Mouse (Mus musculus): ENCODE results near the gene Pgm3. TPM values are rescaled to one million over a fixed set of nuclear protein-coding genes. Genes with fewer than 3 reads are reported as not detected.

Gene Pgm3
- polyA plus RNA-seq, 1 experiment from 2014 or later: 25.7 TPM

DNA sequence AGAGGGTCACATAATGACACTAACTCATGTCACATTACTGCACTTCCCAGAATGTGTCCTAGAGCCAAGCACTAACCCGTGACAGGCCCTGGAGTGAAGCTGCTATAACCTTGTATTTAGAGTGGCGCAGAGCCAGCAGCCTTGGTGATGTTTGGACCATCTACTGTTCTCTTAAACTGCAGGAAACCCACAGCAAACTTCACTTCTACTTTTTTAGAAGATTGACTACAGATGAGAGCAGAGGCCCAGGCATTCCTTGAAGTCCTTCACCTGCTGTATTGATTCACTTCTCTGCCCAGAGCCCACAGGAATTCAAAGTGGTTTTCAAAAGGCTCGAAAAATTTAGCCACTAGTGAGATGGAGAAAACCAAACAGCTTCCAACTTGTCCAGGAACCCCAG, 11.1 kb downstream of the Pgm3 start:
- WGBS: 82% methylated on average over 3 of the region's 3 CpGs
- no peak for ATAC-seq (ENCODE audit: insufficient number of reproducible peaks, low FRiP score)
- no peaks in the 10 kb centered on the region for H3K27me3 ChIP-seq (replicated peaks)

DNA sequence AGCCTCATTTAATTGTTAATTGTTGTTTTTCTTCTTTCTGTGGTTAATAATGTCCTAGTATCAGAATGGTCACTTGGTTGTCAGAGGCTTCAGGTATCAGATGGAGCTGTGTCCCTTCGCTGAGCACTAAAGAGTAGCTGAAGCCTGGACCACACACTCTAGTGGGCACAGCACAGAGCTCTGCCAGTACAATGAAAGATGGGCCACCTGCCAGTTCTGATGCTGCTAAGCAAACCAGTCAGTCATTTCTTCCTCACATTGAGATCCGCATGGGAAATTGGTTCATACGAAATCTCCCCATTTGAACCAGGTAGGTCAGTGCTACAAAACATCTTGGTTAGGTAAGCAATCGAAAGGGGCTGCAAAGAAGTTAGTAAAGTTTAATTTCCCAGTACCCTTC, 17.0 kb downstream of the Pgm3 start:
- H3K9ac ChIP-seq: no peak overlapping the region
- H3K4me2 ChIP-seq: no peak overlapping the region
- H3K27me3 ChIP-seq (replicated peaks): no peaks in the 10 kb centered on the region
- peaks cover 66% of the 10 kb centered on the region for H3K36me3 ChIP-seq
- H3K9me3 ChIP-seq (replicated peaks): no peaks in the 10 kb centered on the region
- H3K4me3 ChIP-seq: no peak overlapping the region
- H3K4me1 ChIP-seq (replicated peaks): no peaks in the 10 kb centered on the region
- H3K27ac ChIP-seq (ENCODE audit: poor library complexity, severe bottlenecking): no peak overlapping the region
- WGBS: 86% methylated on average over 4 of the region's 4 CpGs
- ATAC-seq (ENCODE audit: insufficient number of reproducible peaks, low FRiP score): no peak

More for the DNA sequence above, 11.1 kb downstream of the Pgm3 start:
- Histone ChIP-seq H3K4me3 (no peak overlapping the region), H3K36me3 (peaks cover 85% of the 10 kb centered on the region), H3K9ac (no peak overlapping the region), H3K4me2 (no peak overlapping the region), H3K4me1 (replicated peaks) (no peaks in the 10 kb centered on the region), H3K27ac (ENCODE audit: poor library complexity, severe bottlenecking) (no peak overlapping the region), H3K9me3 (replicated peaks) (no peaks in the 10 kb centered on the region)

GRCm38 (mm10) chr9:86553886-86554285, 17.8 kb downstream of the Pgm3 start:
- Histone ChIP-seq H3K9ac (no peak overlapping the region), H3K36me3 (peaks cover 64% of the 10 kb centered on the region), H3K4me2 (no peak overlapping the region), H3K27me3 (replicated peaks) (no peaks in the 10 kb centered on the region), H3K9me3 (replicated peaks) (no peaks in the 10 kb centered on the region), H3K4me3 (no peak overlapping the region), H3K27ac (ENCODE audit: poor library complexity, severe bottlenecking) (no peak overlapping the region), H3K4me1 (replicated peaks) (no peaks in the 10 kb centered on the region)
- WGBS: 85% methylated on average over 9 of the region's 9 CpGs
- no peak for ATAC-seq (ENCODE audit: insufficient number of reproducible peaks, low FRiP score)

GRCm38 (mm10) chr9:86550717-86551116, 20.9 kb downstream of the Pgm3 start:
- Histone ChIP-seq H3K27ac (ENCODE audit: poor library complexity, severe bottlenecking) (no peak overlapping the region), H3K36me3 (peaks cover 59% of the 10 kb centered on the region), H3K4me1 (replicated peaks) (no peaks in the 10 kb centered on the region), H3K4me2 (no peak overlapping the region), H3K9me3 (replicated peaks) (no peaks in the 10 kb centered on the region), H3K4me3 (no peak overlapping the region), H3K27me3 (replicated peaks) (no peaks in the 10 kb centered on the region), H3K9ac (no peak overlapping the region)
- WGBS: 86% methylated on average over 3 of the region's 3 CpGs
- ATAC-seq (ENCODE audit: insufficient number of reproducible peaks, low FRiP score): no peak

DNA sequence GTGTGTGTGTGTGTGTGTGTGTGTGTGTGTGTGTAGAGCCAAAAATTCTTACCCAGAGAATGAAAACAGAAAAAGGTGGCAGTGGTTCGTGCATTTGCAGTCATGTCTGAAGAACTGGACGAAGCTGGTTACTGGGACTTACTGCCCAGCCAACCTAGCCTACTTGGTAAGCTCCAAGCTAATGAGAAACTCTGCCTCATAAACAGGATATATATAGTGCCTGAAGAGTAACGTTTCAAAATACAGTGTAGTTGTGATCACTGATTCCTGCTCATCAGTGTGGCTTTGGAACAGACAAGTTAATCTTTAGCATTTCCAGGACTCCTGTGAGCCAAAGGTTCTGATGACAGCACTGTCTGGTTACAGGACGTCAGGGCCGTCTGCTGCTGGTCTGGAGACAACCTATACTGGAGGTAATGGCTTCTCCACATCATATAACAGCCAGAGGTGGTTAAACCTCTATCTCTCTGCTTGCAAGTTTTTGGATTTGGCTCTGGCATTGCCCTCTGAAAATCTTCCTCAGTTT, 21.9 kb downstream of the Pgm3 start:
- no peak overlapping the region for H3K27ac ChIP-seq (ENCODE audit: poor library complexity, severe bottlenecking)
- H3K36me3 ChIP-seq: peaks cover 57% of the 10 kb centered on the region
- no peaks in the 10 kb centered on the region for H3K9me3 ChIP-seq (replicated peaks)
- ATAC-seq (ENCODE audit: insufficient number of reproducible peaks, low FRiP score): no peak
- H3K4me3 ChIP-seq: no peak overlapping the region
- H3K27me3 ChIP-seq (replicated peaks): no peaks in the 10 kb centered on the region
- no peaks in the 10 kb centered on the region for H3K4me1 ChIP-seq (replicated peaks)
- no peak overlapping the region for H3K4me2 ChIP-seq
- 80% methylated on average over 5 of the region's 5 CpGs for WGBS
- no peak overlapping the region for H3K9ac ChIP-seq

DNA sequence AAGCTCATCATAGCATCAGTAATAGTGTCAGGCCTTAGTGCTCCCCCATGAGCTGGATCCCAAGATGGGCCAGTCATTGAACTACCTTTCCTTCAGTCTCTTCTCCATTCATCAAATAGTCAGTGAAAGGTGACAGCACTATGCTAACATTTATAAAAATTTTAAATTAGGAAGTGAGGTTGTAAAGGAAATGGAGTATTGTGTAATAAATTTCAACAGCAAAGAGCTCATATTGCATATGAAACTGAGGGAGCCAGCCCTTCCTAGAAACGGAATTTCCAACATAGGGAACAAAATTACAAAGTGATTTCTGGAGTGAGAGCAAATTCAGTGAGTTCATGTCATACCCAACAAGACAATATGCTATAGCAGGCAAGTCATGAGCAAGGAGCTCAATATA, 27.1 kb downstream of the Pgm3 start:
- Histone ChIP-seq H3K9me3 (replicated peaks) (no peaks in the 10 kb centered on the region), H3K4me3 (no peak overlapping the region), H3K36me3 (peaks cover 64% of the 10 kb centered on the region), H3K27ac (ENCODE audit: poor library complexity, severe bottlenecking) (no peak overlapping the region), H3K9ac (no peak overlapping the region), H3K27me3 (replicated peaks) (no peaks in the 10 kb centered on the region), H3K4me2 (no peak overlapping the region), H3K4me1 (replicated peaks) (no peaks in the 10 kb centered on the region)
- 61% methylated on average over 1 of the region's 1 CpGs for WGBS
- ATAC-seq (ENCODE audit: insufficient number of reproducible peaks, low FRiP score): no peak

GRCm38 (mm10) chr9:86543451-86543850, 28.2 kb downstream of the Pgm3 start:
- ATAC-seq (ENCODE audit: insufficient number of reproducible peaks, low FRiP score): no peak
- peaks cover 55% of the 10 kb centered on the region for H3K36me3 ChIP-seq

DNA sequence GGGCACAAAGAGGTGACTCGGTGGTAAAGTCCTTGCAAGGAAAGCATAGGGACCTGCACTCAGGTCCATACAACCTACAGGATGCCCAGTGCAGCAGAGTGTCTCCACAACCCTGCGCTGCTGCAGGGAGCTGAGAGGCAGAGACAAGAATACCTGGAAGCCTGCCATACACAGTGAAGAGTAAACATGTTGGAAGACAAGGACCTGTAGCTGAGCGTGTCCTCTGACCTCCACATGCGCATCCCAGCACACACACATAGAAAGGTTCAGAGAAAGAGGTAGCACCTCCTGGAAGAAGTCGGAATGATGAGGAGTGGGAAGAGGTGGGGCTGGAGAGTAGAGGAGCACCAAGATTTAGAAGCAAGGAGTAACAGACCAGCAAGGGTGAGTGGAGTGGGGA, 37.6 kb downstream of the Pgm3 start:
- H3K27ac ChIP-seq (ENCODE audit: poor library complexity, severe bottlenecking): no peak overlapping the region
- no peak overlapping the region for H3K9ac ChIP-seq
- WGBS: 80% methylated on average over 5 of the region's 5 CpGs
- no peaks in the 10 kb centered on the region for H3K4me1 ChIP-seq (replicated peaks)
- ATAC-seq (ENCODE audit: insufficient number of reproducible peaks, low FRiP score): no peak
- H3K27me3 ChIP-seq (replicated peaks): no peaks in the 10 kb centered on the region
- no peak overlapping the region for H3K4me3 ChIP-seq
- no peak overlapping the region for H3K4me2 ChIP-seq
- peaks cover 29% of the 10 kb centered on the region for H3K36me3 ChIP-seq
- H3K9me3 ChIP-seq (replicated peaks): no peaks in the 10 kb centered on the region

More at GRCm38 (mm10) chr9:86543451-86543850, 28.2 kb downstream of the Pgm3 start:
- Histone ChIP-seq H3K9ac (no peak overlapping the region), H3K4me2 (no peak overlapping the region), H3K4me3 (no peak overlapping the region), H3K9me3 (replicated peaks) (no peaks in the 10 kb centered on the region), H3K27me3 (replicated peaks) (no peaks in the 10 kb centered on the region), H3K4me1 (replicated peaks) (no peaks in the 10 kb centered on the region), H3K27ac (ENCODE audit: poor library complexity, severe bottlenecking) (no peak overlapping the region)
- WGBS: 91% methylated on average over 3 of the region's 3 CpGs

DNA sequence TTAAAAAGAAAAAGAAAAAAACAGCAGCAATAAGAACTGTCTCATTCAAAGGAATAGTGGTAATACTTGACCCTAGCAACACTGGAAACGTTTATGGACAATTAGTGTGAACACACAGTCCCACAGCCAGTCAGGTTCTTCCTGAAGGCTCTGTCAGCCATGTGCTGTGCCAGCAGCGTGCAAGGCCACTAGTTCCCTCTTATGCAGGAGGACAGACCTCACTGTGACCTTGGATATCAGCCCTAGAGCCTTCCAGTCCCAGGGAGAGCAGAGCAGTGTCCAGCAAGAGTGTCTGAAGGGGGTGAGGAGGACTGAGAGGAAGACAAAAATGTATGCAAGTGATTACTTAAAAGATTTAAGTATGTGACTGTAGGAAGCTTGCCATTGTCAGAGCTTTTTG, 46.0 kb downstream of the Pgm3 start:
- Histone ChIP-seq H3K27ac (ENCODE audit: poor library complexity, severe bottlenecking) (no peak overlapping the region), H3K9me3 (replicated peaks) (no peaks in the 10 kb centered on the region), H3K4me2 (no peak overlapping the region), H3K4me1 (replicated peaks) (peaks cover 6% of the 10 kb centered on the region; the same call in 1 of the 2 replicates), H3K4me3 (no peak overlapping the region), H3K27me3 (replicated peaks) (no peaks in the 10 kb centered on the region), H3K36me3 (peaks cover 30% of the 10 kb centered on the region), H3K9ac (no peak overlapping the region)
- WGBS: 39% methylated on average over 2 of the region's 2 CpGs
- ATAC-seq (ENCODE audit: insufficient number of reproducible peaks, low FRiP score): no peak

- ATAC-seq (ENCODE audit: insufficient number of reproducible peaks, low FRiP score): no peak
- H3K4me2 ChIP-seq: no peak overlapping the region
- H3K9ac ChIP-seq: no peak overlapping the region
- H3K27me3 ChIP-seq (replicated peaks): no peaks in the 10 kb centered on the region
- H3K27ac ChIP-seq (ENCODE audit: poor library complexity, severe bottlenecking): no peak overlapping the region
- no peak overlapping the region for H3K4me3 ChIP-seq
- peaks cover 22% of the 10 kb centered on the region for H3K36me3 ChIP-seq
- peaks cover 5% of the 10 kb centered on the region; the same call in 1 of the 2 replicates for H3K4me1 ChIP-seq (replicated peaks)
- no peaks in the 10 kb centered on the region for H3K9me3 ChIP-seq (replicated peaks)
Observed at GRCm38 (mm10) chr9:86522335-86522734, 49.3 kb downstream of the Pgm3 start.

- H3K36me3 ChIP-seq: peaks cover 36% of the 10 kb centered on the region
Observed at GRCm38 (mm10) chr9:86514798-86515197, 56.8 kb downstream of the Pgm3 start.

DNA sequence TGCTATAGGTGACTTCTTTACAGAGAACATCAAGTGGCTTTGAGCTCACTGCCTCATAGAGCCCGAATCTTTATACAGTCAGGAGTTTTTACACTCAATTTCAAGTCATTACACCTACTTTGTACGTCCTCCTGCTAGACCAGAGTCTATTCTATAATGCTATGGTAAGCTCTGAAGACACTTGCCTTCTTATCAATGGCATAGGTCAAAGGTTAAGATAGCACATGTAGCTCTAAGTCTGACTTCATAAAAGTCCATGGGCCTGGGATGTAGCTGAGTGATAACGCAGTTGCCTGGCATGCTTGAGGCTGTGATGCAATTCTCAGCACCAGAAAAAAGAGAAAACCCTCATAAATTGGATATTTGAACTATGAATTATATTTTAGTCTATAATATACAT, 57.3 kb downstream of the Pgm3 start:
- peaks cover 36% of the 10 kb centered on the region for H3K36me3 ChIP-seq

More at GRCm38 (mm10) chr9:86514798-86515197, 56.8 kb downstream of the Pgm3 start:
- no peaks in the 10 kb centered on the region for H3K9me3 ChIP-seq (replicated peaks)
- H3K27me3 ChIP-seq (replicated peaks): no peaks in the 10 kb centered on the region
- H3K27ac ChIP-seq (ENCODE audit: poor library complexity, severe bottlenecking): no peak overlapping the region
- WGBS: 91% methylated on average over 4 of the region's 4 CpGs
- no peak overlapping the region for H3K9ac ChIP-seq
- H3K4me3 ChIP-seq: no peak overlapping the region
- 0 out of 2 replicates have a peak, but pooled peaks cover 3% of the 10 kb centered on the region for H3K4me1 ChIP-seq (replicated peaks)
- no peak for ATAC-seq (ENCODE audit: insufficient number of reproducible peaks, low FRiP score)
- no peak overlapping the region for H3K4me2 ChIP-seq

More for the DNA sequence above, 57.3 kb downstream of the Pgm3 start:
- no peaks in the 10 kb centered on the region for H3K9me3 ChIP-seq (replicated peaks)
- no peak for ATAC-seq (ENCODE audit: insufficient number of reproducible peaks, low FRiP score)
- H3K27me3 ChIP-seq (replicated peaks): no peaks in the 10 kb centered on the region
- H3K9ac ChIP-seq: no peak overlapping the region
- 62% methylated on average over 3 of the region's 3 CpGs for WGBS
- H3K27ac ChIP-seq (ENCODE audit: poor library complexity, severe bottlenecking): no peak overlapping the region
- 0 out of 2 replicates have a peak, but pooled peaks cover 3% of the 10 kb centered on the region for H3K4me1 ChIP-seq (replicated peaks)
- no peak overlapping the region for H3K4me3 ChIP-seq
- H3K4me2 ChIP-seq: no peak overlapping the region

All from heart, embryonic 12.5 days (tissue).